Comparison of ENCODE assay signal across 28 mouse cellular contexts in the genomic region with DNA sequence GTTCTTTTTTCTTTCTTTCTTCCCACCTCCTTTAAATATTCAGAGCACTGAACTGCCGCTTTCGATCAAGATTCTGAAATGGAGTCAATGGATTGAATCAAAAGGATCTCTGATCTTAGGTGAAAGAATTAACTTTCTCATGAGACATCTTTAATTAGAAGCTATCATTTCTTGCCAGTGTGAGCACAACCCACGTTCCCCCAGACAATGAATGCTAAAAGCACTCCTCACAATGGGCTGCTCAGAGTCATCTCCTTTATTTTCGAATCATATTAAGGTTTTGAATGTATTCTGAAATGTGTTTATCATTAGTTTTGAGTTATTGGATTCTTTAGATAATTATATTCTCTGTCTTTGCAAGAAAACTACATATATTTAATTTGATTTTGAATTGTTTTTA.
"Had no signal": no experiment of that assay in that cellular context is flagged by ENCODE, and none has a peak within 500 bp of the region (broad histone marks: within the 10 kb centered on the region; RNA-seq: fewer than 3 reads in every experiment).

No protein-coding gene starts in this region.

- H3K36me3 ChIP-seq: heart, embryonic 13.5 days; heart, embryonic 15.5 days; hindbrain, embryonic 12.5 days; hindbrain, embryonic 15.5 days; kidney, embryonic 15.5 days; limb, embryonic 10.5 days; limb, embryonic 12.5 days; liver, embryonic 13.5 days; liver, embryonic 15.5 days had no signal

- ATAC-seq: hindbrain, postnatal 0 days; intestine, embryonic 16.5 days had no signal

- H3K9ac ChIP-seq: heart, embryonic 13.5 days; heart, embryonic 15.5 days; hindbrain, embryonic 12.5 days; hindbrain, embryonic 15.5 days; kidney, embryonic 15.5 days; limb, embryonic 12.5 days; liver, embryonic 13.5 days; liver, embryonic 15.5 days had no signal

- H3K4me2 ChIP-seq: heart, embryonic 11.5 days; heart, embryonic 13.5 days; heart, embryonic 15.5 days; hindbrain, embryonic 12.5 days; hindbrain, embryonic 15.5 days; kidney, embryonic 15.5 days; limb, embryonic 12.5 days; liver, embryonic 11.5 days; liver, embryonic 13.5 days; liver, embryonic 15.5 days had no signal

- H3K27ac ChIP-seq: heart, adult 2 months; heart, embryonic 13.5 days; heart, embryonic 15.5 days; hindbrain, embryonic 12.5 days; hindbrain, embryonic 15.5 days; hindbrain, postnatal 0 days; kidney, embryonic 15.5 days; kidney, postnatal 0 days; layer of hippocampus, adult 2 months; left cerebral cortex, adult 2 months; limb, embryonic 10.5 days; limb, embryonic 12.5 days; liver, embryonic 13.5 days; liver, embryonic 15.5 days had no signal

- H3K4me3 ChIP-seq: heart, adult 2 months; heart, embryonic 13.5 days; heart, embryonic 15.5 days; hindbrain, embryonic 12.5 days; hindbrain, embryonic 15.5 days; kidney, embryonic 15.5 days; layer of hippocampus, adult 2 months; left cerebral cortex, adult 2 months; limb, embryonic 10.5 days; limb, embryonic 12.5 days; liver, embryonic 13.5 days; liver, embryonic 15.5 days had no signal

- H3K4me1 ChIP-seq: heart, embryonic 13.5 days; heart, embryonic 15.5 days; hindbrain, embryonic 12.5 days; hindbrain, embryonic 15.5 days; kidney, embryonic 15.5 days; limb, embryonic 10.5 days; limb, embryonic 12.5 days; liver, embryonic 13.5 days; liver, embryonic 15.5 days had no signal

- H3K9me3 ChIP-seq: heart, embryonic 13.5 days; heart, embryonic 15.5 days; hindbrain, embryonic 12.5 days; hindbrain, embryonic 15.5 days; kidney, embryonic 15.5 days; limb, embryonic 10.5 days; limb, embryonic 12.5 days; liver, embryonic 13.5 days; liver, embryonic 15.5 days had no signal

- H3K27me3 ChIP-seq: heart, embryonic 13.5 days; heart, embryonic 15.5 days; hindbrain, embryonic 12.5 days; hindbrain, embryonic 15.5 days; kidney, embryonic 15.5 days; limb, embryonic 12.5 days; liver, embryonic 13.5 days; liver, embryonic 15.5 days had no signal

- DNase-seq: gastrocnemius, postnatal 14 days; gastrocnemius, postnatal 36 days; heart, adult 11 months; heart, adult 2 months; heart, postnatal 14 days; heart, postnatal 36 days; kidney, adult 11 months; kidney, adult 2 months; kidney, adult 9 months; kidney, postnatal 14 days; kidney, postnatal 36 days; liver; liver, embryonic 13.5 days had no signal
